Mouse (Mus musculus): ENCODE results near the gene Gja5. TPM values are rescaled to one million over a fixed set of nuclear protein-coding genes. Genes with fewer than 3 reads are reported as not detected.
"Not testable (repeated sequence)": the region's sequence is repeated elsewhere in the genome, so short reads cannot be mapped to it uniquely, and the experiment has no call there.

Gja5 gene
- total and polyA plus RNA-seq, 3 experiments, result 14.2 to 24.0 (median 16.3) TPM

DNA sequence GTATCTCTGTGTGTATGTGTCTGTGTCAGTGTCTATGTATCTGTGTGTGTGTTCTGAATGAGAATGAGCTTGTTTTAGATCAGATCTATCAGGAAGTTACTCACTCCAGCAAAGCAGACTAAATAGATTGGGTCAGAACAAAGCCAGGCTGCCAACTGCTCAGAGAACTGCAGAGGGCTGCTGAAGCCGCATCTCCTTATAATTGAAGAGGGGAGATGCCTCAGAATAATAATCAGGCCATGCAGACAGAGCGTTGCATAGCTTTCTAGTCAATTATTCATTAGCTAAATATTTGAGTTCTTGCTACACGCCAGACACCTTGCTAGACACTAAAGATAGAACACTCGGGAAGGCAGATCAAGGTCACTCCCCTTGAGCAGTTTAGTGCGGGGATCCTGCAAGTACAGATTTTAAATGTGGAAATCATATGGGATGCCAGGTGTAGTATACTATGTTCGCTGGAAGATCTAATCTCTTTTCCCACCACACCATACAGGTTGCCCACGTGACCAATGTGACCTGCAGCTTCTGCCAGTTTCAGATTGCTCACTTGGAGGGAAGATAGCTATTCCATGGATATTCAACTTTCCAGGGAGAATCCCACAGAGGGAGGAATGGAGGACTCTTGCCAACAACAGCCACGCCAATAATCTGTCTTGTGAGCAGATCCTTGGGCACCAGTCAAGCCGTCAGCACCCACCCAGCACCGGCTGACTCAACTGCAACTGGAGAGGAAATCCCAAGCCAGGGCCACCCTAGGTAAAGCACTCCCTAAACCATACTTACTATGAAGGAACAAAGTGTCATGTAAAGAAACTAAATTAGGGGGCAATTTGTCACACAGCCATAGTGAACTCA lies 196.5 kb downstream of the Gja5 start:
- no peak overlapping the region for H3K4me3 ChIP-seq
- TF ChIP-seq POLR2A (IDR thresholded peaks at IDR 0.05; ENCODE audit: insufficient read depth, low read depth, low read length) (no peak), EP300 (IDR thresholded peaks at IDR 0.05; ENCODE audit: insufficient read depth, low read depth, low read length) (no peak), CTCF (IDR thresholded peaks at IDR 0.05) (no peak)
- no peaks in the 10 kb centered on the region for H3K36me3 ChIP-seq (ENCODE audit: control insufficient read depth, insufficient read depth, low read length)
- peak; percentile 22 to 34 for DNase-seq
- intact Hi-C loops (cut with DNase I), result no loop called here
- H3K4me1 ChIP-seq (ENCODE audit: control insufficient read depth, insufficient read depth, low read length), result no peaks in the 10 kb centered on the region; the same call in 1 of the 2 replicates
- no peaks in the 10 kb centered on the region for H3K79me2 ChIP-seq (replicated peaks; ENCODE audit: control insufficient read depth, insufficient read depth, low read length)
- no peak overlapping the region; the same call in 1 of the 2 replicates for H3K27ac ChIP-seq
- 52% methylated on average over 10 of the region's 10 CpGs for WGBS
- no peak overlapping the region for H3K9ac ChIP-seq (ENCODE audit: low read depth, low read length)
- no peaks in the 10 kb centered on the region for H3K27me3 ChIP-seq (ENCODE audit: control insufficient read depth, insufficient read depth, low read length)

GRCm38 (mm10) chr3:97103946-97104345 lies 199.5 kb downstream of the Gja5 start:
- H3K9ac ChIP-seq (ENCODE audit: low read depth, low read length); H3K4me1 ChIP-seq (ENCODE audit: control insufficient read depth, insufficient read depth, low read length); H3K79me2 ChIP-seq (replicated peaks; ENCODE audit: control insufficient read depth, insufficient read depth, low read length); H3K4me3 ChIP-seq; H3K36me3 ChIP-seq (ENCODE audit: control insufficient read depth, insufficient read depth, low read length); intact Hi-C loops (cut with DNase I); DNase-seq; H3K27me3 ChIP-seq (ENCODE audit: control insufficient read depth, insufficient read depth, low read length); H3K27ac ChIP-seq: not testable (repeated sequence)
- 86% methylated on average over 4 of the region's 5 CpGs for WGBS

DNA sequence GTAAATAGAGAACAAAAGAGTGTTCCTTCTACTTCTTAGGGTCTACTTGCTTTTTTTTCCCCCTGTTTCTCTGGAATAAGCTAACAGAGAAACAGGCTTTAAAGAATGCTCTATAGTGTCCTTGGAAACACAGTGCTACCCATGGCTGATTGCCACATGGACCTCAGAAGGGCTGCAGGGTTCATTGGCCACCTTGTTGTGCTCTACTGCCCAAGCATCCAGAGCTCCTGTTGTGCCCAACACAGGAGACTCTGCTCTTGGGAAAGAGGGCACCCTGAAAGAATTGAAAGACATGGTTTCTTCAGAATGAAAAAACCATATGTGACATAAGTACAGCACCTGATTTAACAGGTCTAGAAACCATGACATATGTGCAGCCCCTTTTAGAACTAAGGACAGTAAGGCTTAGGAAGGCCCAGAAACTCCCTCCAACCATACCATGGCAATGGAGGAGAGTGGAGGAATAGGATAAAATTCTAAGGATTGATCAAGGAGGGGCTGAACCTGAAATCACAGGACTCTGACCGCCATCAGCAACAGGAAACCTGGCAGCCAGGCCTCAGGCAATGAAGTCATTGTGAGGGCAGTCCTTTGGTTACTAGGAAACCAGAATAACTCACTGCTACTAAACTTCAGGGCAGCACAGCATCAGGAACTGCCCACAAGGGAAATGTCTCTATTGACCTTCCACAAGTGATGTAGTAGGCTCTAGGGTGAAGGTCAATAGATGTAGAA lies 200.4 kb downstream of the Gja5 start:
- H3K27me3 ChIP-seq (ENCODE audit: control insufficient read depth, insufficient read depth, low read length), result no peaks in the 10 kb centered on the region
- H3K4me3 ChIP-seq, result no peak overlapping the region
- TF ChIP-seq EP300 (IDR thresholded peaks at IDR 0.05; ENCODE audit: insufficient read depth, low read depth, low read length) (no peak), POLR2A (IDR thresholded peaks at IDR 0.05; ENCODE audit: insufficient read depth, low read depth, low read length) (no peak), CTCF (IDR thresholded peaks at IDR 0.05) (no peak)
- H3K27ac ChIP-seq, result no peak overlapping the region
- intact Hi-C loops (cut with DNase I), result no loop called here
- 41% methylated on average over 1 of the region's 1 CpGs for WGBS
- H3K79me2 ChIP-seq (replicated peaks; ENCODE audit: control insufficient read depth, insufficient read depth, low read length), result no peaks in the 10 kb centered on the region
- no peaks in the 10 kb centered on the region for H3K36me3 ChIP-seq (ENCODE audit: control insufficient read depth, insufficient read depth, low read length)
- H3K9ac ChIP-seq (ENCODE audit: low read depth, low read length), result no peak overlapping the region
- no peak for DNase-seq
- H3K4me1 ChIP-seq (ENCODE audit: control insufficient read depth, insufficient read depth, low read length), result no peaks in the 10 kb centered on the region; the same call in 1 of the 2 replicates

- no peaks in the 10 kb centered on the region for H3K36me3 ChIP-seq (ENCODE audit: control insufficient read depth, insufficient read depth, low read length)
- WGBS, result 62% methylated on average over 6 of the region's 6 CpGs
- H3K9ac ChIP-seq (ENCODE audit: low read depth, low read length), result no peak overlapping the region
- no peaks in the 10 kb centered on the region for H3K79me2 ChIP-seq (replicated peaks; ENCODE audit: control insufficient read depth, insufficient read depth, low read length)
- no peak for DNase-seq
- no peak overlapping the region for H3K4me3 ChIP-seq
- H3K4me1 ChIP-seq (ENCODE audit: control insufficient read depth, insufficient read depth, low read length), result no peaks in the 10 kb centered on the region
- TF ChIP-seq EP300 (IDR thresholded peaks at IDR 0.05; ENCODE audit: insufficient read depth, low read depth, low read length) (no peak), CTCF (IDR thresholded peaks at IDR 0.05) (no peak), POLR2A (IDR thresholded peaks at IDR 0.05; ENCODE audit: insufficient read depth, low read depth, low read length) (no peak)
- H3K27ac ChIP-seq, result no peak overlapping the region
- intact Hi-C loops (cut with DNase I), result no loop called here
- no peaks in the 10 kb centered on the region for H3K27me3 ChIP-seq (ENCODE audit: control insufficient read depth, insufficient read depth, low read length)
These were observed 213.0 kb downstream of the Gja5 start for GRCm38 (mm10) chr3:97117511-97117910.

DNA sequence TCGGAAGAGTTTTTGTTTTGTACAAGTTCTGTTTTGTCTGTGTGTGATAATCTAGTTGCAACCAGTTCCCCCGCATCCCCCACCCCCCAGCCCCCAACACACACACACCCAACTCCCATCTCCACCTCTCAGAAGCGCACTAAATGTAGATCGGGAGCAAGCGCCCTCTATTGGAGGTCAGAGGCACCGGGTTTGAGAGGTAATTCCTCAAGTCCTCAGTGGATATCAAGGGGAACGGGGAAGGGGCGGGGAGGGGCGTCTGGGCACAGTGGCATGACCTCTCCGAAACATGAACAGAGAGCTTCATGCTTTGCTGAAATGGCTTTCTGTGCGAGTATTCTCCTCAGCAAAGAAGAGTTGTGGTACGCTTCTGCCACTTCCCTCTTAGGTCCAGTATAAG lies 213.8 kb downstream of the Gja5 start:
- no peaks in the 10 kb centered on the region for H3K79me2 ChIP-seq (replicated peaks; ENCODE audit: control insufficient read depth, insufficient read depth, low read length)
- no peak for DNase-seq
- intact Hi-C loops (cut with DNase I), result no loop called here
- H3K27ac ChIP-seq, result no peak overlapping the region
- H3K27me3 ChIP-seq (ENCODE audit: control insufficient read depth, insufficient read depth, low read length), result no peaks in the 10 kb centered on the region
- 64% methylated on average over 12 of the region's 12 CpGs for WGBS
- no peak for TF ChIP-seq EP300 (IDR thresholded peaks at IDR 0.05; ENCODE audit: insufficient read depth, low read depth, low read length)
- TF ChIP-seq CTCF (IDR thresholded peaks at IDR 0.05), result peak; percentile 17; the same call in 1 of the 2 replicates
- TF ChIP-seq POLR2A (IDR thresholded peaks at IDR 0.05; ENCODE audit: insufficient read depth, low read depth, low read length), result no peak
- H3K4me1 ChIP-seq (ENCODE audit: control insufficient read depth, insufficient read depth, low read length), result no peaks in the 10 kb centered on the region
- H3K36me3 ChIP-seq (ENCODE audit: control insufficient read depth, insufficient read depth, low read length), result no peaks in the 10 kb centered on the region
- no peak overlapping the region for H3K9ac ChIP-seq (ENCODE audit: low read depth, low read length)
- no peak overlapping the region for H3K4me3 ChIP-seq

- no peaks in the 10 kb centered on the region for H3K79me2 ChIP-seq (replicated peaks; ENCODE audit: control insufficient read depth, insufficient read depth, low read length)
- H3K27me3 ChIP-seq (ENCODE audit: control insufficient read depth, insufficient read depth, low read length), result no peaks in the 10 kb centered on the region
- 13% methylated on average over 7 of the region's 7 CpGs for WGBS
- intact Hi-C loops (cut with DNase I), result no loop called here
- TF ChIP-seq EP300 (IDR thresholded peaks at IDR 0.05; ENCODE audit: insufficient read depth, low read depth, low read length) (no peak), CTCF (IDR thresholded peaks at IDR 0.05) (no peak), POLR2A (IDR thresholded peaks at IDR 0.05; ENCODE audit: insufficient read depth, low read depth, low read length) (no peak)
- H3K9ac ChIP-seq (ENCODE audit: low read depth, low read length), result no peak overlapping the region
- H3K4me3 ChIP-seq, result no peak overlapping the region
- no peaks in the 10 kb centered on the region for H3K36me3 ChIP-seq (ENCODE audit: control insufficient read depth, insufficient read depth, low read length)
- DNase-seq, result peak in 1 of 2 experiments; percentile 17
- peaks cover 2% of the 10 kb centered on the region; the same call in 1 of the 2 replicates for H3K4me1 ChIP-seq (ENCODE audit: control insufficient read depth, insufficient read depth, low read length)
- H3K27ac ChIP-seq, result no peak overlapping the region
These were observed 219.7 kb downstream of the Gja5 start for GRCm38 (mm10) chr3:97124193-97124592.

Other genes starting within 250 kb of the Gja5 start
- gene Ankrd35, start 234.6 kb upstream of the Gja5 start, total RNA-seq (2021), result 1 to 10 TPM in 1 of 2 experiments, under 1 TPM in 1; 0.80 to 1.2 TPM
- 1.2 and 1.5 TPM in 2 replicates for gene Ankrd35, start 234.6 kb upstream of the Gja5 start, polyA plus RNA-seq (2012; rRNA removed)
- gene Pias3, start 208.3 kb upstream of the Gja5 start, total RNA-seq (2021), result 10 to 100 TPM; 10.3 to 11.7 TPM
- gene Pias3, start 208.3 kb upstream of the Gja5 start, polyA plus RNA-seq (2012; rRNA removed), result 20.6 and 20.7 TPM in 2 replicates
- gene Nudt17, start 196.1 kb upstream of the Gja5 start, total RNA-seq (2021), result 1 to 10 TPM; 2.6 to 3.1 TPM
- gene Nudt17, start 196.1 kb upstream of the Gja5 start, polyA plus RNA-seq (2012; rRNA removed), result 4.8 and 5.0 TPM in 2 replicates
- gene Polr3c, start 177.1 kb upstream of the Gja5 start, total RNA-seq (2021), result 10 to 100 TPM; 22.4 to 24.4 TPM
- 21.2 and 33.5 TPM in 2 replicates for gene Polr3c, start 177.1 kb upstream of the Gja5 start, polyA plus RNA-seq (2012; rRNA removed)
- 10 to 100 TPM; 22.6 to 25.4 TPM for gene Rnf115, start 177.0 kb upstream of the Gja5 start, total RNA-seq (2021)
- gene Rnf115, start 177.0 kb upstream of the Gja5 start, polyA plus RNA-seq (2012; rRNA removed), result 11.4 and 19.7 TPM in 2 replicates
- gene Pdzk1, start 75.4 kb upstream of the Gja5 start, total RNA-seq (2021), result not detected
- 0.10 TPM in 1 of 2 replicates, not detected in the other for gene Pdzk1, start 75.4 kb upstream of the Gja5 start, polyA plus RNA-seq (2012; rRNA removed)
- not detected for gene Cd160, start 75.3 kb upstream of the Gja5 start, total RNA-seq (2021)
- gene Cd160, start 75.3 kb upstream of the Gja5 start, polyA plus RNA-seq (2012; rRNA removed), result 0.06 TPM in 1 of 2 replicates, not detected in the other
- 10 to 100 TPM; 22.9 to 24.2 TPM for gene Gpr89, start 653 bp downstream of the Gja5 start, total RNA-seq (2021)
- gene Gpr89, start 653 bp downstream of the Gja5 start, polyA plus RNA-seq (2012; rRNA removed), result 16.2 and 26.2 TPM in 2 replicates
- not detected for gene Gja8, start 21.3 kb downstream of the Gja5 start, total RNA-seq (2021)
- gene Gja8, start 21.3 kb downstream of the Gja5 start, polyA plus RNA-seq (2012; rRNA removed), result not detected in 2 replicates

Measured in heart, adult 2 months (tissue).